Mouse (Mus musculus) heart, postnatal 0 days (tissue): ENCODE results near the gene Gm10271. TPM values are rescaled to one million over a fixed set of nuclear protein-coding genes. Genes with fewer than 3 reads are reported as not detected.

Experiments
- ATAC-seq: fragments of 200-750 bp; cut with Nextera tagmentation; 2 replicates; pipeline ENCODE4 v1.8.0; 2017; ENCODE audit warnings: low read depth, moderate number of reproducible peaks, moderate library complexity; ENCODE audit not compliant: insufficient read depth
- DNase-seq: peaks from one replicate; pipeline ENCODE4 v3.0.0-alpha.2; 2016; ENCODE audit warnings: low spot score
- H3K27ac ChIP-seq: fragments of 300-500 bp; sonication (generic); 2 replicates; pipeline ENCODE4 v1.5.1; 2014; ENCODE audit warnings: low read depth, mild to moderate bottlenecking
- H3K27me3 ChIP-seq: fragments of 300-500 bp; sonication (generic); 2 replicates; pipeline ENCODE4 v1.6.1; 2014; ENCODE audit warnings: low read length, mixed read lengths; ENCODE audit not compliant: control insufficient read depth, insufficient read depth
- H3K36me3 ChIP-seq: fragments of 300-500 bp; sonication (generic); replicated peaks from 2 replicates; pipeline ENCODE4 v1.6.1; 2014; ENCODE audit warnings: low read length, mixed read lengths; ENCODE audit not compliant: control insufficient read depth, insufficient read depth
- H3K4me1 ChIP-seq: fragments of 300-500 bp; sonication (generic); 2 replicates; pipeline ENCODE4 v1.6.1; 2014; ENCODE audit warnings: antibody characterized with exemption; ENCODE audit not compliant: control insufficient read depth, insufficient read depth
- H3K4me2 ChIP-seq: fragments of 300-500 bp; sonication (generic); 2 replicates; pipeline ENCODE4 v1.6.1; 2014; ENCODE audit warnings: low read depth, mild to moderate bottlenecking, low read length, moderate library complexity
- H3K4me3 ChIP-seq: fragments of 300-500 bp; sonication (generic); 2 replicates; pipeline ENCODE4 v1.5.1; 2014; ENCODE audit warnings: low read depth, low read length
- H3K9ac ChIP-seq: fragments of 300-500 bp; sonication (generic); replicated peaks from 2 replicates; pipeline ENCODE4 v1.6.1; 2014; ENCODE audit warnings: low read depth, low read length, mixed read lengths
- H3K9me3 ChIP-seq: fragments of 300-500 bp; sonication (generic); replicated peaks from 2 replicates; pipeline ENCODE4 v1.6.1; 2016; ENCODE audit warnings: low read length; ENCODE audit not compliant: control insufficient read depth
- CTCF ChIP-seq: IDR thresholded peaks from 2 replicates; pipeline ENCODE4 v1.5.1; 2016; ENCODE audit warnings: antibody characterized with exemption, control low read depth, low read depth
- EP300 ChIP-seq: IDR thresholded peaks from 2 replicates; pipeline ENCODE4 v1.6.1; 2016; ENCODE audit warnings: antibody characterized with exemption, low read depth
- WGBS: fragments of 180-500 bp; shearing (Covaris S2); extraction: QIAGEN DNeasy Blood & Tissue Kit; methylation state at CpG from one replicate; pipeline ENCODE4 v1.1.7; 2014; 5-methylcytosine and 5-hydroxymethylcytosine counted together
- polyA plus RNA-seq: library from polyadenylated mRNA; unstranded; fragments of >200 nt; fragmentation: Nextera tagmentation; extraction: Ambion mirVana; gene quantifications from 2 replicates; pipeline ENCODE4 v1.2.1, GENCODE M21; 2015
- total RNA-seq: library from RNA; depleted of rRNA; stranded (reverse); fragments of >200 nt; gene quantifications from 2 replicates; pipeline ENCODE4 v1.2.3, GENCODE M21; 2014; ENCODE audit warnings: low replicate concordance

Gm10271 gene
- total and polyA plus RNA-seq, 2 experiments from 2014 or later: not detected

DNA sequence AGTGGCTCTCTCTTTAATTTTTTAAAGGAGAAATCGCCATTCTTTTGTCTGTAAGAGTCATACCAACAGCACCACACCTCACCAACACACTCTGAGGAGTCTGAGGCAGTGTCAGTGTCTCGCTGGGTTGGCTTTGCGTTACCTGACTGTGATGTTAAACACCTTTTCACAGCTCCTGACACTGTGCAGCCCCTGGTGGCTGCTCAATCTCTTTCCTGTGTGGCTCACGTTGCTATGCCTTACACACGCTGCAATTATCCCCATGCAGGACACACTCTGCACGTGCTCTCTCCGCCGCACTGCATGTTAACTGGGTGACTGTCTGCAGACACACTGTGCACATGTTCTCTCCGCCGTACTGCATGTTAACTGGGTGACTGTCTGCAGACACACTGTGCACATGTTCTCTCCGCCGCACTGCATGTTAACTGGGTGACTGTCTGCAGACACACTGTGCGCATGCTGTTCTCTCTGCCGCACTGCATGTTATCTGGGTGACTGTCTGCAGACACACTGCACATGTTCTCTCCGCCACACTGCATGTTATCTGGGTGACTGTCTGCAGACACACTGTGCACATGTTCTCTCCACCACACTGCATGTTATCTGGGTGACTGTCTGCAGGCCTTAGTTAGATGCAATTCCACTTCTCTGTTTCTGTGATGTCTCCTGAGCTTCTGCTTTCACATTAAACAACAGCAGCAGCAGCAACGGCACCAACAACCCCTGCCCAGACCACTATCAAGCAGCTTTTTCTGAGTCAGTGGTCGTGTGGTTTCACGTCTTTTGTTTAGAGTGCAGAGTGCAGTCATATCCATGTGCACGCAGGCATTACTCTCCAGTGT, 48.5 kb downstream of the Gm10271 start:
- no peaks in the 10 kb centered on the region for H3K27me3 ChIP-seq
- no peak for TF ChIP-seq CTCF
- H3K4me2 ChIP-seq: no peak overlapping the region
- no peak overlapping the region for H3K27ac ChIP-seq
- H3K9ac ChIP-seq: no peak overlapping the region
- H3K4me1 ChIP-seq: no peaks in the 10 kb centered on the region
- 91% methylated on average over 19 of the region's 19 CpGs for WGBS
- ATAC-seq: no peak
- no peaks in the 10 kb centered on the region for H3K9me3 ChIP-seq
- no peak for DNase-seq
- peaks cover 76% of the 10 kb centered on the region for H3K36me3 ChIP-seq
- H3K4me3 ChIP-seq: no peak overlapping the region

DNA sequence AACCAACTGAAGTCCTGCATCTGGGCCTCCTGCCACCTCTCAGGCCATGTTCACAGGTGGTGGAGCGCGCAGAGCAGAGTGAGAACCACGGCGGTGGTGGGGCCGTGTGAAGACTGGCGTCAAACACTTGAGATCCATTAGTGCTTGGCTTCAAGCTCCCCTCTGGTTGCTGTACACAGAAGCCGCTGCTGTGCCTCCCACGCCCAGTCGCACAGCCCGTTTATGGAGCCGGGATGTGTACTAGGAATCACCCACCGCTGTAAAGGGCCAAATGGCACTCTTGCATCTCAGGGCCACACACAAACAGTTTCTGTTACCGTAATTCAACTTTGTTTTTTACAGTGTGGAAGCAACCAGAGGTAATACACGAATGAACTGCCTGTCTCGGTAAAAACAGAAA, 50.2 kb downstream of the Gm10271 start:
- Histone ChIP-seq H3K9ac (no peak overlapping the region), H3K36me3 (peaks cover 78% of the 10 kb centered on the region), H3K4me1 (no peaks in the 10 kb centered on the region), H3K27me3 (no peaks in the 10 kb centered on the region), H3K4me3 (no peak overlapping the region), H3K9me3 (no peaks in the 10 kb centered on the region), H3K27ac (no peak overlapping the region), H3K4me2 (no peak overlapping the region)
- ATAC-seq: no peak
- DNase-seq: no peak
- WGBS: 88% methylated on average over 15 of the region's 15 CpGs
- TF ChIP-seq CTCF: no peak
- TF ChIP-seq EP300: no peak

DNA sequence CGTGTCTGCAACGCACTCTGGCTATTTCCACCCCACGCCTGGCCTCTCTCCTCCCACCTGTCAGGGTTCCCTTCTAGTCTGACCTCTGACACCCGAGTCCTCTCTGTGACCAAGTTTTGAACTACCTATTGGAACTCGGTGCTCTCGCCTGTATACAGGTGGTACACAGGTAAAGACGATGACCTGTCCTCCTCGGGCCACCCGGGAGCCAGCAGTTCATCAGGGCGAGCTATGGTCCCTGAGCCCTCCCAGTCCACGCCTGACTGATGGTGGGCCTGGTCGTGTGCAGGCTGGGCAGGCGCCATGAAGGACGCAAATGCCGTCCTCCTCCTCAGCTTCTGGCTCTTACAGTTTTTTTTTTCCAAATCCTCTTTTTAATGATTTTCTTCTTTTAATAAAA, 51.0 kb downstream of the Gm10271 start:
- Histone ChIP-seq H3K9ac (no peak overlapping the region), H3K4me2 (no peak overlapping the region), H3K4me1 (no peaks in the 10 kb centered on the region), H3K27ac (no peak overlapping the region), H3K27me3 (no peaks in the 10 kb centered on the region), H3K4me3 (no peak overlapping the region), H3K9me3 (no peaks in the 10 kb centered on the region), H3K36me3 (peaks cover 78% of the 10 kb centered on the region)
- ATAC-seq (no peak), DNase-seq (no peak)
- no peak for TF ChIP-seq EP300
- 89% methylated on average over 15 of the region's 15 CpGs for WGBS

DNA sequence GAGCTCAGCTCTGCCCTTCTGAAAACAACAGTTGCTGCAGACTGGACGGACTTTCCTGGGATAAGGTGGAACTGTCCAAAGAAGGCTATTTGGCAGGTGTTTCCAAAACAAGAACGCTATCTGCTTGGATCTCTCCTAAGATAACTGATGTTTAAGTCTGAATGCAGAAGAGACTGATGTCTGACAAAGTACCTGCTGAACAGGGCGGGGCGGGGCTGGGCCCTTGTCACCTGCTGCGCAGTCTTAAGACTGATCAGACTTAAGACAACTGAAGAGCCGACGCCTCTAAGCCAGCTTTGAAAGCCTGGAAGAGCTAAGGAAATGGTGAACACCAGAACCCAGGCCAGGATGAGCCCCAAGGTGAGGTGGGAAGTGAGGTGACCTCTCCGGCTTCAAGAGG, 51.8 kb downstream of the Gm10271 start:
- H3K27ac ChIP-seq: no peak overlapping the region
- WGBS: 94% methylated on average over 8 of the region's 8 CpGs
- ATAC-seq (no peak), DNase-seq (no peak)
- H3K9ac ChIP-seq: no peak overlapping the region
- no peak overlapping the region for H3K4me3 ChIP-seq
- TF ChIP-seq EP300 (no peak), CTCF (no peak)
- no peaks in the 10 kb centered on the region for H3K4me1 ChIP-seq
- H3K4me2 ChIP-seq: no peak overlapping the region
- peaks cover 76% of the 10 kb centered on the region for H3K36me3 ChIP-seq
- no peaks in the 10 kb centered on the region for H3K27me3 ChIP-seq
- no peaks in the 10 kb centered on the region for H3K9me3 ChIP-seq

DNA sequence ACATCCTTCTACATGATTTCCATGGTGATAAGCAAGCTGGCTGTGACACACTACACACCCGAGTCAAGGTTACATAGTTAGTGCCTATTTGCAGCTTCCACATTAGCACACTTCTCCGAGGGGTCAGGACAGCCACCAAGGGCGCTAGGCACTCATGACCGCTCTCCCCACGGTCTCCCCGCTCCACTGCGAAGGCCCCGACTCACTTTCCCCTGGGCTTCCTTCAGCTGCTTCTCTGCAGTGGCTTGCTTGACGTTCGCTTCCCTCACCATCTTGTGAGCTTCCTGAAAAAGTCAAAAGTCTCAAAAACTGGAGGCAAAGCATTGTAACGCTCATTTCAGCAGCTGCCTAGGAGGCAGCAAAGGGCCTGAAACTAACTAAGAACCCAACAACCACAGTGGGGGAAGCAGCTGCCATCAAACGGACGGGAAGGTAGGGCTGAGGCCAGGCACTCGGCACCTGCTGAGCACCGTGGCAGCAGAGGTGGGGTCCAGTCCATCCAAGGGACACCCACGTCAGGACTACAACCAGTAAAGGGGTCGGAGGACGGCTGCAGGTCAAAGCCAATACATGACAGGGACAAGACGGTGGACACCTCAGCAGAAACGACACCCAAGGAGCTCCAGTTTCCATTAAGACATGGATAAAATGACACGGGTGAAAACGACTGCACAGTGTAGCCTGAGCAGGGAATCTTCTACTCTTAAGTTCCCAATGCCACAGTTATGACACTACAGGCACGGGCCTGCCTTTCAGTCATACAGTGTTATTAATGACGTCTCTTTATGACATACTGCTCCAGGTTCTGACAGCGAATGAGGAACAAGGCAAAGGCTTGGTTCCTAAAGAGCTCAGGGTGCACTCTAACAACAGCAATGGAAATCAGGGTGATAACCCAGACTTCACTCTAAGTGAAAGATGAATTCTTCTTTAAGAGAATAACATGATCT, 52.8 kb downstream of the Gm10271 start:
- peaks cover 70% of the 10 kb centered on the region for H3K36me3 ChIP-seq
- H3K4me3 ChIP-seq: no peak overlapping the region
- ATAC-seq: no peak
- peak overlapping the region; percentile 1; the same call in 1 of the 2 replicates for H3K27ac ChIP-seq
- DNase-seq: no peak
- no peaks in the 10 kb centered on the region for H3K4me1 ChIP-seq
- no peak overlapping the region for H3K4me2 ChIP-seq
- H3K9ac ChIP-seq: no peak overlapping the region
- H3K27me3 ChIP-seq: no peaks in the 10 kb centered on the region
- TF ChIP-seq EP300: no peak
- TF ChIP-seq CTCF: no peak
- H3K9me3 ChIP-seq: no peaks in the 10 kb centered on the region
- WGBS: 87% methylated on average over 25 of the region's 25 CpGs
